Mouse (Mus musculus) lung, embryonic 16.5 days (tissue): ENCODE results near the gene Nup43. TPM values are rescaled to one million over a fixed set of nuclear protein-coding genes. Genes with fewer than 3 reads are reported as not detected.
A peak's percentile ranks its signal among the peaks of the same experiment; 100 is the strongest.

ENCODE experiments used
- ATAC-seq: fragments of 200-750 bp; cut with Nextera tagmentation; 2 replicates; pipeline ENCODE4 v1.8.0; 2017; ENCODE audit warnings: low read depth, mild to moderate bottlenecking, moderate library complexity
- H3K27ac ChIP-seq: fragments of 300-500 bp; sonication (generic); 2 replicates; pipeline ENCODE4 v1.5.1; 2014; ENCODE audit warnings: mild to moderate bottlenecking, control low read depth, low read length
- H3K27me3 ChIP-seq: fragments of 300-500 bp; sonication (generic); 2 replicates; pipeline ENCODE4 v1.6.1; 2014; ENCODE audit warnings: low read depth, low read length, mixed read lengths; ENCODE audit not compliant: control insufficient read depth, insufficient read depth
- H3K36me3 ChIP-seq: fragments of 300-500 bp; sonication (generic); 2 replicates; pipeline ENCODE4 v1.6.1; 2014; ENCODE audit warnings: low read length; ENCODE audit not compliant: control insufficient read depth, insufficient read depth
- H3K4me1 ChIP-seq: fragments of 300-500 bp; sonication (generic); replicated peaks from 2 replicates; pipeline ENCODE4 v1.6.1; 2014; ENCODE audit warnings: low read length, mixed read lengths; ENCODE audit not compliant: control insufficient read depth, insufficient read depth
- H3K4me2 ChIP-seq: fragments of 300-500 bp; sonication (generic); 2 replicates; pipeline ENCODE4 v1.6.1; 2014; ENCODE audit warnings: low read depth, low read length, control low read depth
- H3K4me3 ChIP-seq: fragments of 300-500 bp; sonication (generic); 2 replicates; pipeline ENCODE4 v1.5.1; 2014; ENCODE audit warnings: mild to moderate bottlenecking, low read length, control low read depth
- H3K9ac ChIP-seq: fragments of 300-500 bp; sonication (generic); 2 replicates; pipeline ENCODE4 v1.6.1; 2014; ENCODE audit warnings: low read length, control low read depth
- H3K9me3 ChIP-seq: fragments of 300-500 bp; sonication (generic); 2 replicates; pipeline ENCODE4 v1.6.1; 2016; ENCODE audit warnings: low read length; ENCODE audit not compliant: control insufficient read depth
- WGBS: fragments of 180-500 bp; shearing (Covaris S2); extraction: QIAGEN DNeasy Blood & Tissue Kit; methylation state at CpG from one replicate; pipeline ENCODE4 v1.1.7; 2014; 5-methylcytosine and 5-hydroxymethylcytosine counted together
- polyA plus RNA-seq: library from polyadenylated mRNA; unstranded; fragments of >200 nt; fragmentation: Nextera tagmentation; extraction: Ambion mirVana; gene quantifications from 2 replicates; pipeline ENCODE4 v1.2.1, GENCODE M21; 2015

Gene Nup43
- polyA plus RNA-seq, 1 experiment from 2014 or later = 47.4 TPM

GRCm38 (mm10) chr10:7640366-7640765 is 26.9 kb upstream of the Nup43 start:
- Histone ChIP-seq H3K27ac (no peak overlapping the region), H3K36me3 (peaks cover 34% of the 10 kb centered on the region), H3K9ac (no peak overlapping the region), H3K4me1 (no peaks in the 10 kb centered on the region), H3K27me3 (no peaks in the 10 kb centered on the region), H3K9me3 (no peaks in the 10 kb centered on the region), H3K4me2 (no peak overlapping the region), H3K4me3 (no peak overlapping the region)
- WGBS = 97% methylated on average over 12 of the region's 12 CpGs
- ATAC-seq = no peak

GRCm38 (mm10) chr10:7645911-7646310 is 21.4 kb upstream of the Nup43 start:
- Histone ChIP-seq H3K36me3 (peaks cover 24% of the 10 kb centered on the region), H3K4me3 (no peak overlapping the region), H3K27ac (no peak overlapping the region), H3K4me1 (no peaks in the 10 kb centered on the region), H3K9me3 (no peaks in the 10 kb centered on the region), H3K4me2 (no peak overlapping the region), H3K9ac (no peak overlapping the region), H3K27me3 (no peaks in the 10 kb centered on the region)
- WGBS = 79% methylated on average over 2 of the region's 2 CpGs
- no peak for ATAC-seq

GRCm38 (mm10) chr10:7649059-7649458 is 18.2 kb upstream of the Nup43 start:
- H3K9ac ChIP-seq = no peak overlapping the region
- H3K9me3 ChIP-seq = no peaks in the 10 kb centered on the region
- WGBS = 85% methylated on average over 4 of the region's 4 CpGs
- H3K4me2 ChIP-seq = no peak overlapping the region
- H3K36me3 ChIP-seq = peaks cover 21% of the 10 kb centered on the region
- ATAC-seq = no peak
- H3K27me3 ChIP-seq = no peaks in the 10 kb centered on the region
- no peak overlapping the region for H3K27ac ChIP-seq
- H3K4me3 ChIP-seq = no peak overlapping the region
- H3K4me1 ChIP-seq = no peaks in the 10 kb centered on the region

- Histone ChIP-seq H3K27ac (no peak overlapping the region), H3K9me3 (no peaks in the 10 kb centered on the region), H3K4me2 (no peak overlapping the region), H3K4me1 (no peaks in the 10 kb centered on the region), H3K36me3 (peaks cover 15% of the 10 kb centered on the region), H3K4me3 (no peak overlapping the region), H3K9ac (no peak overlapping the region), H3K27me3 (no peaks in the 10 kb centered on the region)
- 93% methylated on average over 2 of the region's 2 CpGs for WGBS
- ATAC-seq = no peak
Observed at GRCm38 (mm10) chr10:7651057-7651456, 16.2 kb upstream of the Nup43 start.

- H3K9me3 ChIP-seq = no peaks in the 10 kb centered on the region
- peak overlapping the region; percentile 88 for H3K27ac ChIP-seq
- 2% methylated on average over 36 of the region's 44 CpGs for WGBS
- ATAC-seq = peak; percentile 85
- no peaks in the 10 kb centered on the region for H3K36me3 ChIP-seq
- peak overlapping the region; percentile 97 for H3K9ac ChIP-seq
- peak overlapping the region; percentile 91 for H3K4me2 ChIP-seq
- peak overlapping the region; percentile 99 for H3K4me3 ChIP-seq
- H3K27me3 ChIP-seq = no peaks in the 10 kb centered on the region
- H3K4me1 ChIP-seq = peaks cover 13% of the 10 kb centered on the region
Observed at GRCm38 (mm10) chr10:7662471-7663141, 4.7 kb upstream of the Nup43 start.

- H3K9me3 ChIP-seq = no peaks in the 10 kb centered on the region
- H3K27me3 ChIP-seq = no peaks in the 10 kb centered on the region
- peaks cover 17% of the 10 kb centered on the region for H3K4me1 ChIP-seq
- H3K9ac ChIP-seq = peak overlapping the region; percentile 97
- peak overlapping the region; percentile 88 for H3K27ac ChIP-seq
- H3K36me3 ChIP-seq = no peaks in the 10 kb centered on the region
- under 1% methylated on average over 61 of the region's 64 CpGs for WGBS
- H3K4me3 ChIP-seq = peak overlapping the region; percentile 99
- peak; percentile 95 for ATAC-seq
- H3K4me2 ChIP-seq = peak overlapping the region; percentile 91
Observed at GRCm38 (mm10) chr10:7663159-7664026, 3.9 kb upstream of the Nup43 start.

GRCm38 (mm10) chr10:7664027-7664526 is 3.2 kb upstream of the Nup43 start:
- Histone ChIP-seq H3K9ac (peak overlapping the region; percentile 97), H3K36me3 (no peaks in the 10 kb centered on the region), H3K9me3 (no peaks in the 10 kb centered on the region), H3K4me3 (peak overlapping the region; percentile 99), H3K4me2 (peak overlapping the region; percentile 91), H3K4me1 (peaks cover 19% of the 10 kb centered on the region), H3K27me3 (no peaks in the 10 kb centered on the region), H3K27ac (no peak overlapping the region)
- 52% methylated on average over 6 of the region's 6 CpGs for WGBS
- no peak for ATAC-seq

- Histone ChIP-seq H3K4me1 (peaks cover 19% of the 10 kb centered on the region), H3K4me2 (no peak overlapping the region)
- WGBS = 85% methylated on average over 1 of the region's 1 CpGs
Observed at GRCm38 (mm10) chr10:7664889-7665288, 2.4 kb upstream of the Nup43 start.

GRCm38 (mm10) chr10:7673673-7674072 is 6.4 kb downstream of the Nup43 start:
- H3K9me3 ChIP-seq = no peaks in the 10 kb centered on the region
- no peak overlapping the region for H3K4me2 ChIP-seq
- no peak overlapping the region for H3K9ac ChIP-seq
- peaks cover 21% of the 10 kb centered on the region for H3K36me3 ChIP-seq
- 71% methylated on average over 1 of the region's 1 CpGs for WGBS
- H3K4me1 ChIP-seq = no peaks in the 10 kb centered on the region
- H3K27me3 ChIP-seq = no peaks in the 10 kb centered on the region
- no peak overlapping the region for H3K27ac ChIP-seq
- no peak overlapping the region for H3K4me3 ChIP-seq
- ATAC-seq = no peak

More at GRCm38 (mm10) chr10:7664889-7665288, 2.4 kb upstream of the Nup43 start:
- Histone ChIP-seq H3K27ac (no peak overlapping the region), H3K36me3 (peaks cover 3% of the 10 kb centered on the region; the same call in 1 of the 2 replicates), H3K27me3 (no peaks in the 10 kb centered on the region), H3K9me3 (no peaks in the 10 kb centered on the region), H3K9ac (no peak overlapping the region), H3K4me3 (no peak overlapping the region)
- no peak for ATAC-seq
